Comparison of ENCODE assay signal across 7 mouse cellular contexts in the genomic region with DNA sequence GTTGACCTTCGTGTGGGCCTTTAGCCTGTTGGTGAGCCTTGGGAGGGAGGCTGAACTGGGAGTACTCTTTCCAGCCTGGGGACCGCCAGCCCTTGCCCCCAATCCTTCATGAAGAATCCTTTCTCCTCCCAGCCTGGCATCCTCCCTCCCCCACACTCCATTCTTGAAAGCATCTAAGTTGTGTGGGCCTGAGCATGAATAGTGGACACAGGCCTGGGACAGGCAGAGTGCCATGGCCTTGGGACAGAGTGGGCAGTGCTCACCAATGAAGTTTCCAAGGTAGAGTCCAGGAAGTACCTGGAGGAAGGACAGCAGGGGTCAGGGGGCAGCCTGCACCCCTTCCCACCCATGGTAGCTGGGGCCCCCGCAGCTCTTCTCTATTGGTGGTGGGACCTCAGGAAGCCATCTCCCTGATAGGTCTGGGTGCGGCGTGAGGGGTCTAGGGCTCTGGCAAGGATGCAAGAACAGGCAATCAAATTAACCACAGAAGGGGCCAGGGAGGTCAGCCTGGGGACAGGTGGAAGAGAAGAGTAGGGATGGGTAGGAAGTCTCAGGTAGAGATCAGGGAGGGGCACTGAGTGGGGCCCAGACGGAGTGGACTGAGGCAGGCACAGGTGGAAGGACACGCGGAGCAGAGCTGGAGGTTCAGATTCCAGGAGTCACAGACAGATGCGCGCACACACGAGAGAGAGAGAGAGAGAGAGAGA. TPM values are rescaled to one million over a fixed set of nuclear protein-coding genes. Genes with fewer than 3 reads are reported as not detected.
DNase-seq lines count a peak whose midpoint lies in the region; ATAC-seq lines count a peak whose summit lies in the region.

No protein-coding gene starts in this region.

- WGBS in forebrain, embryonic 13.5 days = 43% methylated on average over 11 of the region's 11 CpGs
- 33% methylated on average over 11 of the region's 11 CpGs for WGBS in intestine, embryonic 16.5 days
- WGBS in stomach, embryonic 15.5 days = 35% methylated on average over 11 of the region's 11 CpGs

- no peaks in the 10 kb centered on the region for H3K36me3 ChIP-seq in forebrain, embryonic 13.5 days (ENCODE audit: poor library complexity, severe bottlenecking)
- H3K36me3 ChIP-seq in intestine, embryonic 16.5 days (ENCODE audit: control insufficient read depth, insufficient read depth, low read length) = no peaks in the 10 kb centered on the region
- H3K36me3 ChIP-seq in stomach, embryonic 15.5 days = no peaks in the 10 kb centered on the region

- DNase-seq in kidney, postnatal 10 days = peak; percentile 12
- DNase-seq in kidney, adult 11 months = no peak
- no peak for DNase-seq in spleen, adult 18-20 months
- DNase-seq in adrenal gland, adult 2 months = no peak

- peak overlapping the region; percentile 97 for H3K4me2 ChIP-seq in forebrain, embryonic 13.5 days
- H3K4me2 ChIP-seq in intestine, embryonic 16.5 days (ENCODE audit: low read depth, low read length) = peak overlapping the region; percentile 98
- peak overlapping the region; percentile 96 for H3K4me2 ChIP-seq in stomach, embryonic 15.5 days

- peak overlapping the region; percentile 65 for H3K4me3 ChIP-seq in forebrain, embryonic 13.5 days
- H3K4me3 ChIP-seq in intestine, embryonic 16.5 days (ENCODE audit: low read length) = peak overlapping the region; percentile 68; the same call in 1 of the 2 replicates
- no peak overlapping the region for H3K4me3 ChIP-seq in stomach, embryonic 15.5 days (replicated peaks)

- H3K27ac ChIP-seq in forebrain, embryonic 13.5 days = no peak overlapping the region
- no peak overlapping the region for H3K27ac ChIP-seq in intestine, embryonic 16.5 days (ENCODE audit: low read length)
- no peak overlapping the region for H3K27ac ChIP-seq in stomach, embryonic 15.5 days

- peaks cover 16% of the 10 kb centered on the region for H3K4me1 ChIP-seq in forebrain, embryonic 13.5 days
- H3K4me1 ChIP-seq in intestine, embryonic 16.5 days (ENCODE audit: control insufficient read depth, insufficient read depth, low read length) = peaks cover 4% of the 10 kb centered on the region; the same call in 1 of the 2 replicates
- peaks cover 6% of the 10 kb centered on the region; the same call in 1 of the 2 replicates for H3K4me1 ChIP-seq in stomach, embryonic 15.5 days

- no peaks in the 10 kb centered on the region for H3K9me3 ChIP-seq in forebrain, embryonic 13.5 days (replicated peaks)
- H3K9me3 ChIP-seq in intestine, embryonic 16.5 days (ENCODE audit: control insufficient read depth, low read length) = no peaks in the 10 kb centered on the region
- no peaks in the 10 kb centered on the region for H3K9me3 ChIP-seq in stomach, embryonic 15.5 days

- H3K27me3 ChIP-seq in forebrain, embryonic 13.5 days = peaks cover 51% of the 10 kb centered on the region
- H3K27me3 ChIP-seq in intestine, embryonic 16.5 days (replicated peaks; ENCODE audit: control insufficient read depth, insufficient read depth, low read length) = peaks cover 53% of the 10 kb centered on the region
- peaks cover 56% of the 10 kb centered on the region for H3K27me3 ChIP-seq in stomach, embryonic 15.5 days (replicated peaks)

- H3K9ac ChIP-seq in forebrain, embryonic 13.5 days = peak overlapping the region; percentile 86
- H3K9ac ChIP-seq in intestine, embryonic 16.5 days (ENCODE audit: low read depth, low read length) = no peak overlapping the region
- no peak overlapping the region for H3K9ac ChIP-seq in stomach, embryonic 15.5 days

- ATAC-seq in forebrain, embryonic 13.5 days = no peak
- no peak; the same call in 1 of the 2 replicates for ATAC-seq in intestine, embryonic 16.5 days
- ATAC-seq in stomach, embryonic 15.5 days (ENCODE audit: insufficient read depth, low FRiP score, low read depth) = 0 out of 2 replicates have a peak, but pooled peaks have one; percentile 23

RNA-seq across cellular contexts. Expression of a gene that starts 1.0 kb away (rescaled TPM):
- 2.5 and 4.1 TPM in 2 replicates for polyA plus RNA-seq in forebrain, embryonic 13.5 days (2015; fragmentation: Nextera tagmentation; extraction: Ambion mirVana)
- polyA plus RNA-seq in intestine, embryonic 16.5 days (2015; fragmentation: Nextera tagmentation; extraction: Ambion mirVana) = 0.13 and 0.27 TPM in 2 replicates
- 0.23 and 0.45 TPM in 2 replicates for polyA plus RNA-seq in stomach, embryonic 15.5 days (2015; fragmentation: Nextera tagmentation; extraction: Ambion mirVana)
- 1 to 10 TPM; 2.7 to 2.9 TPM for total RNA-seq in adrenal gland, adult 2 months (2021)
- polyA plus RNA-seq in adrenal gland, adult 2 months (2012; rRNA removed) = 0.82 and 1.8 TPM in 2 replicates

RNA-seq across cellular contexts. Expression of a gene that starts 11.8 kb away (rescaled TPM):
- 1.7 and 1.8 TPM in 2 replicates for polyA plus RNA-seq in forebrain, embryonic 13.5 days (2015; fragmentation: Nextera tagmentation; extraction: Ambion mirVana)
- polyA plus RNA-seq in intestine, embryonic 16.5 days (2015; fragmentation: Nextera tagmentation; extraction: Ambion mirVana) = 0.16 and 0.18 TPM in 2 replicates
- polyA plus RNA-seq in stomach, embryonic 15.5 days (2015; fragmentation: Nextera tagmentation; extraction: Ambion mirVana) = 0.21 and 0.35 TPM in 2 replicates
- total RNA-seq in adrenal gland, adult 2 months (2021) = under 1 TPM; 0.40 to 0.90 TPM
- polyA plus RNA-seq in adrenal gland, adult 2 months (2012; rRNA removed) = 0.06 and 0.33 TPM in 2 replicates

RNA-seq across cellular contexts. Expression of a gene that starts 17.5 kb away (rescaled TPM):
- 2.7 and 2.9 TPM in 2 replicates for polyA plus RNA-seq in forebrain, embryonic 13.5 days (2015; fragmentation: Nextera tagmentation; extraction: Ambion mirVana)
- polyA plus RNA-seq in intestine, embryonic 16.5 days (2015; fragmentation: Nextera tagmentation; extraction: Ambion mirVana) = 2.8 and 3.7 TPM in 2 replicates
- polyA plus RNA-seq in stomach, embryonic 15.5 days (2015; fragmentation: Nextera tagmentation; extraction: Ambion mirVana) = 3.1 and 4.3 TPM in 2 replicates
- 1 to 10 TPM; 3.2 to 3.7 TPM for total RNA-seq in adrenal gland, adult 2 months (2021)
- polyA plus RNA-seq in adrenal gland, adult 2 months (2012; rRNA removed) = 11.1 and 13.1 TPM in 2 replicates

RNA-seq across cellular contexts. Expression of a gene that starts 39.4 kb away (rescaled TPM):
- polyA plus RNA-seq in forebrain, embryonic 13.5 days (2015; fragmentation: Nextera tagmentation; extraction: Ambion mirVana) = not detected in 2 replicates
- 0.12 TPM in 1 of 2 replicates, not detected in the other for polyA plus RNA-seq in intestine, embryonic 16.5 days (2015; fragmentation: Nextera tagmentation; extraction: Ambion mirVana)
- 0.08 and 0.19 TPM in 2 replicates for polyA plus RNA-seq in stomach, embryonic 15.5 days (2015; fragmentation: Nextera tagmentation; extraction: Ambion mirVana)
- total RNA-seq in adrenal gland, adult 2 months (2021) = not detected
- not detected in 2 replicates for polyA plus RNA-seq in adrenal gland, adult 2 months (2012; rRNA removed)
